Mouse (Mus musculus): ENCODE measurements around the gene Slc7a4. TPM values are rescaled to one million over a fixed set of nuclear protein-coding genes. Genes with fewer than 3 reads are reported as not detected.
"Not testable (repeated sequence)": the region's sequence is repeated elsewhere in the genome, so short reads cannot be mapped to it uniquely, and the experiment has no call there.

Gene Slc7a4
- polyA plus RNA-seq, 1 experiment from 2014 or later: 3.3 TPM

DNA sequence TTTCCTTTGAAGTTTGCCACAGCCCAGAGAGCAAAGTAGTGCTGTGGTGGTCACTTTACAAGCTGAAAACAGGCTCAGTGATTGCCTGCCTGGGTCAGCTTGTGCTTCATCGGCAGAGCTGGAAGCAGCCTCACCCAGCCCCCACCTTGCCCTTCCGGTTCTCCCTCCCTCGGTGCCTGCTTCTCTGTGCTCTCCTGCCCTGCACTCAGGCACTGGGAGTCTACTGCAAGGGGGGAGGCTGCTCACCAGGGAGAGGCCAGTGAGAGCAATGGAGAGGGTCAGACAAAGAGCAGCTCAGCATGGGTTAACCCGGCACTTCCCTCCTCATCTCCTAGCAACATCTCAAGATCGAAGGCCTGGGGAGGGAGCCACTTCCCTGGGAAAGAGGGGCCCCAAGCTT is 24.2 kb downstream of the Slc7a4 start:
- Histone ChIP-seq H3K36me3 (no peaks in the 10 kb centered on the region), H3K4me1 (peaks cover 67% of the 10 kb centered on the region), H3K4me3 (peak overlapping the region; percentile 40), H3K27ac (peak overlapping the region; percentile 69), H3K27me3 (ENCODE audit: insufficient read depth, poor library complexity, severe bottlenecking) (peaks cover 16% of the 10 kb centered on the region; the same call in 1 of the 2 replicates), H3K9me3 (no peaks in the 10 kb centered on the region)
- WGBS: 0% methylated on average over 5 of the region's 5 CpGs
- no peak for DNase-seq (ENCODE audit: low spot score)

DNA sequence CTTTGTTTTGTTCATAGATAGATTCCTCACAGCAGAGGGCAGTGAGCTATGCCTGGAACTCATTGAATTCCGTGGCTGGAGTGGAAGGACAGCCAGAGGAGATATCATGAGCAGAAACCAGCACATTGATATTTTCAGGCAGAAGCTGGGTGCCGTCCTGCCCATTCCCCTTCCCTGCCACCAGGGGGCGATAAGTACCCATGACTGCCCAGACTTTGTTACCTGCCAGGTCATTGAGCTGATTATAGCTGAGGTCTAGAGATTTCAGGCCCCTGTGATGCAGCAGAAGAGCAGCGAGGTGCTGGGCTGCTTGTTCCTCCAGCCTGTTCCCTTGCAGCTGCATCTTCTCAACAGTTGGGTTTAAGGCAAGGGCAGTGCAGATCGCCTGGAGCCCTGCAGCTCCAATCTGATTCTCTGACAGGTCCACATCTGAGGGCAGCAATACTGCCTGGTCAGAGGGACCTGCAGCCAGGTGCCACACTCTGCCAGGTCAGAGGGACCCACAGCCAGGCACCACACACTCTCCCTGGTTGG is 25.0 kb downstream of the Slc7a4 start:
- WGBS: 0% methylated on average over 5 of the region's 5 CpGs
- peaks cover 15% of the 10 kb centered on the region; the same call in 1 of the 2 replicates for H3K27me3 ChIP-seq (ENCODE audit: insufficient read depth, poor library complexity, severe bottlenecking)
- peak overlapping the region; percentile 69 for H3K27ac ChIP-seq
- no peaks in the 10 kb centered on the region for H3K9me3 ChIP-seq
- DNase-seq (ENCODE audit: low spot score): peak; percentile 90
- peak overlapping the region; percentile 40 for H3K4me3 ChIP-seq
- peaks cover 70% of the 10 kb centered on the region for H3K4me1 ChIP-seq
- H3K36me3 ChIP-seq: no peaks in the 10 kb centered on the region

DNA sequence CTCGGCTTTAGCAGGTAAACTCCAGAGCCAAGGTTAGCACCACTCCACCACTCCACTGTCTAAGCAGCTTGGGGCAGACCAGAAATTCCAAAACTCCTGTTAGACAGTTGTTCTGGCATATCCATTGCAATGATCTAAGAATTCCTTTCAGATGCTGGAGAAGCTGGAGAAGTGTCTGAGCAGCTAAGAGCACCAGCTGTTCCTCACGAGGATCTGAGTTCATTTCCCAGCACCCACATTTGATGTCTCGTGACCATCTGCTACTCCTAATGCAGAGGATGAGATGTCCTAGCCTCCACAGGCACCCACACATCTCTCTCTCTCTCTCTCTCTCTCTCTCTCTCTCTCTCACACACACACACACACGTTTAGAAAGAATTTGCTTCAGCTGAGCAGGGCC is 26.1 kb downstream of the Slc7a4 start:
- Histone ChIP-seq H3K9me3 (no peaks in the 10 kb centered on the region), H3K4me1 (peaks cover 62% of the 10 kb centered on the region)
- WGBS: 55% methylated on average over 4 of the region's 4 CpGs

DNA sequence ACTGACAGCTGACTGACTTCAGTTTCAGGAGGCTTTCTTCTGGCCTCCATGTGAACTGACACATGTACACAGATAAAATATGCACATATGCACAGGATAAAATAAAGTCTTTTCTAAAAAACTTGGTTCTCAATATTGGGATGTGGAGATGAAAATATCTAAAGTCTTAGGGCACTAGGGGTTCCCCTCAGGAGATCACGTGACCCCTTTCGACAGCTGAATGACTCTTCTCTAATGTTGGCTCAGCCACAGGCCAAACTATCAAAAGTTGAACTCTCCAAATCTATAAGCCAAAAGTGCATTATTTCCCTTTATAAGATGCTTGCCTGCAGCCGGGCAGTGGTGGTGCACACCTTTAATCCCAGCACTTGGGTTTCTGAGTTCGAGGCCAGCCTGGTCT is 26.8 kb downstream of the Slc7a4 start:
- no peaks in the 10 kb centered on the region for H3K36me3 ChIP-seq
- H3K27me3 ChIP-seq (ENCODE audit: insufficient read depth, poor library complexity, severe bottlenecking): 0 out of 2 replicates have a peak, but pooled peaks cover 12% of the 10 kb centered on the region
- H3K9me3 ChIP-seq: no peaks in the 10 kb centered on the region
- peaks cover 56% of the 10 kb centered on the region for H3K4me1 ChIP-seq
- no peak overlapping the region for H3K27ac ChIP-seq
- no peak overlapping the region for H3K4me3 ChIP-seq
- WGBS: 83% methylated on average over 4 of the region's 4 CpGs
- DNase-seq (ENCODE audit: low spot score): no peak

More for the DNA sequence above, 26.1 kb downstream of the Slc7a4 start:
- Histone ChIP-seq H3K27ac (no peak overlapping the region), H3K27me3 (ENCODE audit: insufficient read depth, poor library complexity, severe bottlenecking) (0 out of 2 replicates have a peak, but pooled peaks cover 12% of the 10 kb centered on the region), H3K4me3 (no peak overlapping the region), H3K36me3 (no peaks in the 10 kb centered on the region)
- DNase-seq (ENCODE audit: low spot score): no peak

DNA sequence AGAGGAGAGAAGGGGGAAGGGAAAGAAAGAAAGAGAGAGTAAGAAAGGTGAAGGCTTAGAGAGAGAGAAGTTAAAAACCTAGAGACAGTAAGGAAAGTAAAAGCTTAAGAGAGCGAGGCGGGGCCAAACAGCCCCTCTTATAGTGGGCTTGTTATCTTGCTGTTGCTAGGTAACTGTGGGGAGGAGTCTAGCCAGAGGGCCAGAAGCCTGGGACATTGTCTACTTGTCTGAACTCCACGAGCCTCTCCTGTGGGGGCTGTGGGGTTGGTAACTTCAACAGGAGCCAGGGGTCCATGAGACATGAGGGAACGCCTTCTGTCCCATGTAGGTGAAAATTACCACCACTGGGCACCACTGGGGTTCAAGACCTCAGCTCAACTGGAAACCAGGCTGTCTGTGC is 28.3 kb downstream of the Slc7a4 start:
- DNase-seq (ENCODE audit: low spot score): peak; percentile 92
- H3K27me3 ChIP-seq (ENCODE audit: insufficient read depth, poor library complexity, severe bottlenecking): 0 out of 2 replicates have a peak, but pooled peaks cover 12% of the 10 kb centered on the region
- peak overlapping the region; percentile 42 for H3K4me3 ChIP-seq
- H3K9me3 ChIP-seq, H3K36me3 ChIP-seq: not testable (repeated sequence)
- H3K27ac ChIP-seq: peak overlapping the region; percentile 87
- H3K4me1 ChIP-seq: peaks cover 46% of the 10 kb centered on the region
- WGBS: 16% methylated on average over 4 of the region's 4 CpGs

DNA sequence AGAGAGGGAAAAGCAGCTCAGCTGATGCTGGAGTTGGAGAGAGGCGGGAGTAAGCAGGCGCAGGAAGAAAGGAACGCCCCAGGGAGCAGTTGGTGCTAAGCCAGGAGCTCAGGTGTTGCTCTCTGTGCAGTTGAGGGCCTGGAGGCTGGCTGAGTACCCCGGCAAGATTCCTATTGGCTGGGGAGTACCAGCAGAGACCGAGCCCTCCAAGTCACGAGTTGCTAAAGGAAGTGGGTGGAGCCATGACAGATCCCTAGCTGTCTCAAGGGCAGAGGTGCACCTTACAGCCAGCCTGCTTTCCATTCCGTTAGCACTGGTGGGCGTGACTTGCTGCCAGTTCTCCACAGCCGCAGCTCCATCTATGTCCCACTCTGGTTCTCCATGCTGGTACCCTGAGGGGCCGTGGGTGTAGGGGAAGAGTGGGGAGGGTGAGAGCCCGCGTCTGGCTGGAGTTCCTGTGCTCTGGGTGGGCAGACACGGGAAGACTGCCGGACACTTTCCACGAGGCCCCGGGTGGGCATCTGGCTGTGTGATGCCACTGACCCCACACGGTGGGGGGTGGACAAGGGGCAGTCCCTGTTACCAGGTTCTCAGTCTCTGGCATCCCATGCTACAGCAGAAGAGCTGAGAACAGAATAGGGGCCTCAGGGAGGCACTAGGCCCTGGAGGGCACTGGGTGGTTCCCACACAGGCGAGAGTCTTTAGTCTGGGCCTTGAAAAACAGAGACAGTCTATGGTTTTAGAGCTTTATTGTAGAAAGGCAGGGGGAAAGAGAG is 28.9 kb downstream of the Slc7a4 start:
- H3K9me3 ChIP-seq: no peaks in the 10 kb centered on the region
- peak overlapping the region; percentile 42 for H3K4me3 ChIP-seq
- DNase-seq (ENCODE audit: low spot score): peak; percentile 95
- H3K27ac ChIP-seq: peak overlapping the region; percentile 87
- H3K36me3 ChIP-seq: no peaks in the 10 kb centered on the region
- 9% methylated on average over 18 of the region's 18 CpGs for WGBS
- peaks cover 41% of the 10 kb centered on the region for H3K4me1 ChIP-seq
- 0 out of 2 replicates have a peak, but pooled peaks cover 12% of the 10 kb centered on the region for H3K27me3 ChIP-seq (ENCODE audit: insufficient read depth, poor library complexity, severe bottlenecking)

DNA sequence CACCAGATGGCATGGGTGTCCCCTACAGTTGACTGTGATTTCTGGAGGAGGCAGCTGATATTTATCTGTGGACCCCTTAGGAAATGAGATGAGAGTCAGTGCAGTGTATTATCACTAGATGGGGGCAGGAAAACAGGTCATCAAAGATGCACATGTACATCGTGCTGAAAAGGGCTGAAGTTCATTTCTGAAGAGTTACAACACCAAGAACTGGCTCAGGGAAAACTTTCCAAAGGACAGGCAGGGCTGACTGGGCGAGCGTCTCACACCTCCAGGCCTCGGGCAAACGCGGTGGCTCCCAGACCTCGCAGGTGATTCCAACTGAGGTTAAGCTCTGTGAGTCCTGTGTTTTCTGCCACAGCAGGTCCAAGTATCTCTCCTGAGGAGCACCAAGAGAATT is 30.2 kb downstream of the Slc7a4 start:
- Histone ChIP-seq H3K4me3 (no peak overlapping the region), H3K27me3 (ENCODE audit: insufficient read depth, poor library complexity, severe bottlenecking) (0 out of 2 replicates have a peak, but pooled peaks cover 12% of the 10 kb centered on the region), H3K36me3 (no peaks in the 10 kb centered on the region), H3K9me3 (no peaks in the 10 kb centered on the region), H3K27ac (no peak overlapping the region), H3K4me1 (peaks cover 28% of the 10 kb centered on the region)
- WGBS: 63% methylated on average over 7 of the region's 7 CpGs
- no peak for DNase-seq (ENCODE audit: low spot score)

DNA sequence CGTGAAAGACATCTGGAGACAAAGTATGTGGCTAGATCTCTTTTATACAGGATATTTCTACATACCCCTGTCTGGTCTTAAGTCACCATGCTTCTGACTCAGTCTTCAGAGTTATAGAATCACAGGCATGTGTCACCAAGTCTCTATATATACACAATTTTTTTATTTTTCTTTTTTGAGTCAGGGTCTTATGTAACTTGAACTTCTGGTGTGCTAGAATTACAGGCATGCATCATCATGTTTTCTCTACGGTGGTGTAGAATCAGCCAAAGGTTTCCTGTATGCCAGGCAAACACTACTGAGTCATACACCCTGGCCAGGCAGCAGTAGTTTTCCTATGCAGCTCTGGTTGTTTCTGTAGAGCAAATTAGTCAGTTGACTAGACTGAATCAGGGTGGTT is 40.4 kb downstream of the Slc7a4 start:
- Histone ChIP-seq H3K4me3 (no peak overlapping the region), H3K36me3 (no peaks in the 10 kb centered on the region), H3K27ac (no peak overlapping the region), H3K4me1 (no peaks in the 10 kb centered on the region), H3K27me3 (ENCODE audit: insufficient read depth, poor library complexity, severe bottlenecking) (peaks cover 12% of the 10 kb centered on the region; the same call in 1 of the 2 replicates), H3K9me3 (no peaks in the 10 kb centered on the region)
- no peak for DNase-seq (ENCODE audit: low spot score)
- WGBS: 60% methylated on average over 2 of the region's 2 CpGs

DNA sequence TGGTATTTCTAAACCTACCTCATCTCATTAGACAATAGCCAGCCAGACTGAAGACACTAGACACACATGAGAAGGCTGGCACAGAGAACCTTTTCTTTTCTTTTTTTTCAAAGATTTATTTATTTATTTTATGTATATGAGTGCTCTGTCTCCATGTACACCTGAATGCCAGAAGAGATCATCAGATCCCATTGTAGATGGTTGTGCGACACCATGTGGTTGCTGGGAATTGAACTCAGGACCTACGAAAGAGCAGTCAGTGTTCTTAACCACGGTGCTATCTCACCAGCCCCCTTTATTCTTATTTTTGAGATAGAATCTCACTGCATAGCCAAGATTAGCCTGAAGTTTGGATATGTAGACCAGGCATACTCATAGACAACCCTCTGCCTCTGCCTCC is 46.4 kb downstream of the Slc7a4 start:
- 91% methylated on average over 3 of the region's 3 CpGs for WGBS
- H3K4me3 ChIP-seq: no peak overlapping the region

DNA sequence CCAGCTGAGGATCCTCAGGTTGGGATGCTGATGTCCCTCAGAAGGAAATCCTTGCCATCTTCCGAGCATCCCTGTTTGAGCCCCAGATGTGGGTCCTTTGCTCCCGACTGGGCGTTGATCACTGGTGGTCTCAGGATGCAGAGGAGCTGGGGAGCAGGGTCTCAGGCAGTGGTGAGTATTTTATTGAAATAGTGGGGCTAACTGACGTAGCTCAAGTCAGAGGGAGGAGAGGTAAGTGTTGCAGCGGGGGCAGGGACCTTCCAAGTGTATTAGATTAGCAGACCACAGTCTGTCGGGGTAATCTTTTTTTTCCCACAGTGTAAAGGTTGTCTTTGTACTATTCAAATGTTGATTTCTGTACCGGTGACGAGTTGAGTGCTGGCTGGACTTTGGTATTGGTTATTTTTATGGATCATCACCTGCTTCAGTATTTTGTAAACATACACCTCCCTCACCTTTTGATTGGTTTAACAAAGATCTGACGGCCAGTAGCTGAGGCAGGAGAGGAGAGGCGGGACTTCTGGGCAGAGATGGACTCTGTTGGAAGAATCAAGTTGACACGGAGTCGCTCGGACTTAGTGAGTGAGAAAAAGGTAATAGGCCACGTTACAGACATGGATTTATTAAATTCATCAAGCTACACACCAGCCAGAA is 50.2 kb downstream of the Slc7a4 start:
- H3K36me3 ChIP-seq: peaks cover 13% of the 10 kb centered on the region
- no peak overlapping the region for H3K27ac ChIP-seq
- 62% methylated on average over 14 of the region's 14 CpGs for WGBS
- no peak for DNase-seq (ENCODE audit: low spot score)
- no peaks in the 10 kb centered on the region for H3K9me3 ChIP-seq
- H3K27me3 ChIP-seq (ENCODE audit: insufficient read depth, poor library complexity, severe bottlenecking): no peaks in the 10 kb centered on the region
- H3K4me1 ChIP-seq: peaks cover 26% of the 10 kb centered on the region
- no peak overlapping the region for H3K4me3 ChIP-seq

More for the DNA sequence above, 46.4 kb downstream of the Slc7a4 start:
- Histone ChIP-seq H3K27me3 (ENCODE audit: insufficient read depth, poor library complexity, severe bottlenecking) (peaks cover 12% of the 10 kb centered on the region; the same call in 1 of the 2 replicates), H3K4me1 (peaks cover 9% of the 10 kb centered on the region), H3K27ac (no peak overlapping the region), H3K9me3 (no peaks in the 10 kb centered on the region), H3K36me3 (no peaks in the 10 kb centered on the region)
- no peak for DNase-seq (ENCODE audit: low spot score)

DNA sequence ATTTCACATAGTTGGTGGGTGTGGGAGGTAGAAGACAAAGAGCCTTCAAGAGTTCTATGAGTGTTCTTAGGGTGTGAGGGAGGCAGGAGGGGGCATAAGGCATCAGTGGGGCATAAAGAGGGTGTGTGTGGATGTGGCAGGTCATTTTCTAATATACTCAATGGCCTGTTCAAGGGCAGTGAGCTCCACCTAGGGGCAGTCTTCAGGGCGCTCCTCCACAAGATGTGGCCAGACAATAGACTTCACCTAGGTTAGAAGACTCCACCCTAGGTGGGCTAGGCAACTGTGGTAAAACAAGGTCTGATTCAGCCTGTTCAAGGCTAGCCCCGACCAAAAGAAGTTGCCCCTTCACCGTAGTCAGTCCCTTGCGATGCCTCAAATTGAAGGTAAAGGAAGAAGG is 50.7 kb downstream of the Slc7a4 start:
- no peak overlapping the region for H3K4me3 ChIP-seq
- H3K27ac ChIP-seq: no peak overlapping the region
- peaks cover 26% of the 10 kb centered on the region for H3K4me1 ChIP-seq
- DNase-seq (ENCODE audit: low spot score): no peak
- 46% methylated on average over 4 of the region's 4 CpGs for WGBS
- no peaks in the 10 kb centered on the region for H3K9me3 ChIP-seq
- H3K27me3 ChIP-seq (ENCODE audit: insufficient read depth, poor library complexity, severe bottlenecking): no peaks in the 10 kb centered on the region
- peaks cover 18% of the 10 kb centered on the region for H3K36me3 ChIP-seq

DNA sequence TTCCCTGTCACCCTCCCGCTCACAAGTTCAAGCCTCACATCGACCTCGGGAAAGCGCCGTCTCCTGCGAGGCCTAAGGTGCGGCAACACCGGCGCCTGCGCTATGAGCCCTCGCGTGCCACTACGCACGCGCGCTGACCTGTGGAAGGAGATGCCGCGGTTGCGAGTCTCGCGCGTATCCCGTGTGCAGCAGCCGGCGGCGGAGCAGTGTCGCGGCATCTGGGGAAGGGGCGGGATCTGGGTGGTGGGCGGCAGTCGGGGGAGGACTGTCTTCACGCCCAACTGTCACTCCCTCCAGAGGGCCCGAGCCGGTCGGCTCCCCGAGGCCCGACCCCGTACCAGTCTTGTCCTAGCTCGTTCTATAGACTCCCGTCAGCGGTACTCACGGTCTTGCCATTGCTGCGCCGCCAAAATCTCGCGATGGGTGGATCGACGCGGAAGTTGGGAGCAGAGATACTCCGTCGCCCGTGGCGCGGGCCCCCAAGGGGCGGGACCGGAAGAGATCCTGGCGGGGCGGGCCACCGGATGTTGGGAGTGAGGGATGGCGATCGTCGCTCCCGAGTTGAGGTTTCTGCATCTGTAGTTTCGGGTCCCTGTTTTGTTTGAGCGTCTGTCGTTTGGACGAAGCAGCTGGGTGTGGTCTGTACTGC is 52.2 kb downstream of the Slc7a4 start, which contains the start of gene Thap7:
Thap7 (minus strand) TSS at position 497 of the 649 bp plus-strand sequence.
- Histone ChIP-seq H3K4me3 (peak within 1 kb of the TSS; percentile 83), H3K27me3 (ENCODE audit: insufficient read depth, poor library complexity, severe bottlenecking) (no peaks in the 10 kb centered on the region), H3K4me1 (peaks cover 26% of the 10 kb centered on the region), H3K36me3 (peaks cover 33% of the 10 kb centered on the region), H3K27ac (peak within 1 kb of the TSS; percentile 94), H3K9me3 (no peaks in the 10 kb centered on the region)
- WGBS: under 1% methylated on average over 67 of the region's 67 CpGs
- peak; percentile 98 for DNase-seq (ENCODE audit: low spot score)

All from heart, embryonic 10.5 days (tissue).